Mouse (Mus musculus): ENCODE results near the gene Gm17604.

DNA sequence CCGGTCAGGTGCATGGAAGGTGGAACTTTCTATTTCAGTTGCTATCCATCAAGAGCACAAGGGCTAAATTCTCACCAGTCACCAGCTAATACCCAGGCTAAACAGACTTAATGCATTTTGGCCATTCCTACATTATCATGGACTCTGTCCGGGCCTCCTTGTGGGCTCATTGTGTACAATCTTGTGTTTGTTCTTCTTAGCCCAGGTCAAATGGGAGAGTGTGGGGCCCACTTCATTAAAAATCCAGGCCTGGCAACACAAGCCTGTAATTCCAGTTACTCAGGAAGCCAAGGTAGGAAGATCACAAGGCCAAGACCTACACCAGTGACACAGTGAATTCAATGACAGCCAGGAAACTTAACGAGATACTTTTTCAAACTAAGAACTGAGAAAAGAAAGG is 33.4 kb downstream of the Gm17604 start:
- TF ChIP-seq POLR2A (IDR thresholded peaks at IDR 0.05; ENCODE audit: extremely low read depth, insufficient read depth, low read length) (no peak), CTCF (IDR thresholded peaks at IDR 0.05; ENCODE audit: extremely low read depth, insufficient read depth, low read length) (no peak)

Data from cortical plate, adult 2 months (tissue).